Mouse (Mus musculus): ENCODE measurements around the gene Nenf. TPM values are rescaled to one million over a fixed set of nuclear protein-coding genes. Genes with fewer than 3 reads are reported as not detected.

The Nenf gene
- polyA plus RNA-seq, 1 experiment from 2014 or later = 70.5 TPM

DNA sequence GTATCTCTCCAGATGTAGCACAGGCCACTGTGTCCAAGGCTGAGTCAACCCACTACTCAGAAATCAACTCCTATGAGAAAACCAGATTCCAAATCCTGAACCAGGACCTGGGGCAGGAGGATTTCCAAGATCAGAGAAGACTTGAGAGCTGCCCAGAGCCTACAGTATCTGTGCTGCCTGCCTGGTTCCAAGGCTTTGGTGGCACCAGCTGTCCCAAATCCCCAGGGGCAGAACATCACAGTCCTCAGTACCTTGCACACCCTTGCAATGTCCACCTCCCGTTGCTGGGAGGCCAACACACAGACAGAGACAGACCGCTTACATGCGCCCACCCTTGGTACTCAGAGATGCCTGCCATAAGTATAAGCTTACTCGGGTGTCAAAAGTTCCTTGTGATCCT, 19.7 kb downstream of the Nenf start:
- Histone ChIP-seq H3K4me3 (ENCODE audit: low read depth, low read length) (no peak overlapping the region), H3K4me1 (ENCODE audit: control insufficient read depth, insufficient read depth, low read length) (no peaks in the 10 kb centered on the region), H3K27me3 (ENCODE audit: control insufficient read depth, insufficient read depth, low read length) (no peaks in the 10 kb centered on the region), H3K36me3 (ENCODE audit: control insufficient read depth, insufficient read depth, low read length) (no peaks in the 10 kb centered on the region), H3K27ac (ENCODE audit: low read depth, low read length) (no peak overlapping the region), H3K4me2 (no peak overlapping the region), H3K9me3 (ENCODE audit: control insufficient read depth, low read length) (no peaks in the 10 kb centered on the region), H3K9ac (ENCODE audit: low read length) (no peak overlapping the region)
- ATAC-seq (ENCODE audit: low FRiP score) (no peak), DNase-seq (ENCODE audit: low spot score, missing footprints) (peak; percentile 79)
- WGBS = 88% methylated on average over 4 of the region's 4 CpGs

GRCm38 (mm10) chr1:191296445-191296844, 21.5 kb downstream of the Nenf start:
- DNase-seq (ENCODE audit: low spot score, missing footprints) (peak; percentile 28), ATAC-seq (ENCODE audit: low FRiP score) (no peak)
- H3K9ac ChIP-seq (ENCODE audit: low read length) = no peak overlapping the region
- no peaks in the 10 kb centered on the region for H3K9me3 ChIP-seq (ENCODE audit: control insufficient read depth, low read length)
- H3K36me3 ChIP-seq (ENCODE audit: control insufficient read depth, insufficient read depth, low read length) = no peaks in the 10 kb centered on the region
- WGBS = 75% methylated on average over 5 of the region's 5 CpGs
- H3K4me2 ChIP-seq = no peak overlapping the region
- no peak overlapping the region for H3K4me3 ChIP-seq (ENCODE audit: low read depth, low read length)
- no peaks in the 10 kb centered on the region for H3K4me1 ChIP-seq (ENCODE audit: control insufficient read depth, insufficient read depth, low read length)
- no peaks in the 10 kb centered on the region for H3K27me3 ChIP-seq (ENCODE audit: control insufficient read depth, insufficient read depth, low read length)
- H3K27ac ChIP-seq (ENCODE audit: low read depth, low read length) = no peak overlapping the region

DNA sequence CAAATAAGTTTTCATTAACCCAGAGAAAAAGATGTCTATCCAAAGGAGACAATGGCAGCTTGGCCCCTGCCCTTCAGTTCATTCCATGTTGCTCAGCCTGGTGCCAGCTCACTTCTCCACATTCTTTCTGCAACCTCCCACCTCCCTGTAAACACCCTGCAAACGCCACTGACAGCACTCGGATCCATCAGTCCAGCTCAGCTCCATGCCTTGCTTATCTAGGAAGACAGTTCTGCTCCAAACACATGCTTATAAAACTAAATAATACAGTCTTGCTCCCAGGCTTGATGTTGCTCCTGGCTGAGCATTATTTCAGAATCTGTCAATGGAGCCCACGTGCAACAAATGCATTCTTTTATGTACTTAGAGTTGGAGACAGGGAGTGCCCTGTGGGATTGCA, 22.2 kb downstream of the Nenf start:
- Histone ChIP-seq H3K4me1 (ENCODE audit: control insufficient read depth, insufficient read depth, low read length) (no peaks in the 10 kb centered on the region), H3K9me3 (ENCODE audit: control insufficient read depth, low read length) (no peaks in the 10 kb centered on the region), H3K4me3 (ENCODE audit: low read depth, low read length) (no peak overlapping the region), H3K4me2 (no peak overlapping the region), H3K27ac (ENCODE audit: low read depth, low read length) (no peak overlapping the region), H3K27me3 (ENCODE audit: control insufficient read depth, insufficient read depth, low read length) (no peaks in the 10 kb centered on the region), H3K36me3 (ENCODE audit: control insufficient read depth, insufficient read depth, low read length) (no peaks in the 10 kb centered on the region), H3K9ac (ENCODE audit: low read length) (no peak overlapping the region)
- ATAC-seq (ENCODE audit: low FRiP score) (no peak), DNase-seq (ENCODE audit: low spot score, missing footprints) (peak; percentile 59)
- WGBS = 54% methylated on average over 3 of the region's 3 CpGs

DNA sequence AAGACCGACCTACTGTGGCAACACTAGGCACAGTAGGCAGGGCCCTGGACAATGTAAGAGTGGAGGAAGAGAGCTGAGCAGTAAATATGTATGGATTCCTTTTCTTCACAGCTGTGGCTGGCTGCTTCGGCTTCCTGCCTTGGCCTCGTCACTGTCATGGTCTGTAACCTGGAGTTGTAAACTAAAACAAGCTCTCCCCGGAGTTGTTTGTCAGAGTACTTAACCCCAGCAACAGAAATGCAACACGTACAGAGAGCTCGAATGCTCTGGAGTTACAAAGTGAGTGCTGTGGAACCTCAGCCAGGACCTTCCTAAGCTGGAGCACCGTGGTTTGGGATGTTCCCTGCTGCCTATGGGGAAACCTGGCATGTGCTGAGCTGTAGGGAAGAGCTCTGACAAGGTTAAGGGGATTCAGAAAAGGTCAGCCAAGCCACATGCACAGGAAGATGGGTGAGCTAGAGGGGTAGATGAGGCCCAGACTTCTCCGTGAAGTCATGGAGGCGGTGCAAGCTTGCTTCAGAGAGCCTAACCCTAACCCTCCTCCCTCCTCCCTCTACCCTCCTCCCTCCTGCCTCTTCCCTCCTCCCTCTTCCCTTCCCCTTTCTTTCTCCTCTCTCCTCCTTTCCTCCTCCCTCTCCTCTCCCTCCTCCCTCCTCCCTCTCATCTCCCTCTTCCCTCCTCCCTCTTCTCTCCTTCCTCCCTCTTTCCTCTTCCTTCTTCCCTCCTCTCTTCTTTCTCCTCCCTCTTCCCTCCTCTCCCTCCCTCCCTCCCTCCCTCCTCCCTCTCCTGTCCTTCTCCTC, 23.8 kb downstream of the Nenf start:
- Histone ChIP-seq H3K4me3 (ENCODE audit: low read depth, low read length) (no peak overlapping the region), H3K27me3 (ENCODE audit: control insufficient read depth, insufficient read depth, low read length) (no peaks in the 10 kb centered on the region), H3K9me3 (ENCODE audit: control insufficient read depth, low read length) (no peaks in the 10 kb centered on the region), H3K36me3 (ENCODE audit: control insufficient read depth, insufficient read depth, low read length) (no peaks in the 10 kb centered on the region), H3K4me1 (ENCODE audit: control insufficient read depth, insufficient read depth, low read length) (no peaks in the 10 kb centered on the region), H3K9ac (ENCODE audit: low read length) (no peak overlapping the region), H3K4me2 (no peak overlapping the region), H3K27ac (ENCODE audit: low read depth, low read length) (no peak overlapping the region)
- no peak for ATAC-seq (ENCODE audit: low FRiP score)
- DNase-seq (ENCODE audit: low spot score, missing footprints) = peak; percentile 77
- WGBS = 74% methylated on average over 9 of the region's 9 CpGs

DNA sequence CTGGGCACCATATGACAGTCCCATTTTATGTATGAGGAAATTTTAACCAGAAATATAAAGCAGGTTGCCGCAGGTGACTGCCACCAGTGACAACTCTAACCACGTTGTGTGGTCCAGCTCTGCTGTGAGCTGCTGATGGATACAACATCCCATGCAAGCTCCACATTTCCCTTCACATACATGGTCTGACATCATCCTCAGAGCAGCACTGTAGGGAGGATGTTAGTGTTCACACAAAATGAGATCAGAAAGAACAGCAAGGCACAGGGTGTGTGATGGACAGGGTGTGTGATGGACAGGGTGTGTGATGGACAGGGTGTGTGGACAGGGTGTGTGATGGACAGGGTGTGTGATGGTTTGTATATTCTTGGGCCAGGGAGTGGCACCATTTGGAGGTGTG, 24.9 kb downstream of the Nenf start:
- no peak overlapping the region for H3K4me3 ChIP-seq (ENCODE audit: low read depth, low read length)
- no peaks in the 10 kb centered on the region for H3K4me1 ChIP-seq (ENCODE audit: control insufficient read depth, insufficient read depth, low read length)
- H3K36me3 ChIP-seq (ENCODE audit: control insufficient read depth, insufficient read depth, low read length) = no peaks in the 10 kb centered on the region
- no peak overlapping the region for H3K27ac ChIP-seq (ENCODE audit: low read depth, low read length)
- H3K27me3 ChIP-seq (ENCODE audit: control insufficient read depth, insufficient read depth, low read length) = no peaks in the 10 kb centered on the region
- no peak overlapping the region for H3K4me2 ChIP-seq
- 86% methylated on average over 2 of the region's 2 CpGs for WGBS
- H3K9ac ChIP-seq (ENCODE audit: low read length) = no peak overlapping the region
- H3K9me3 ChIP-seq (ENCODE audit: control insufficient read depth, low read length) = no peaks in the 10 kb centered on the region
- no peak for DNase-seq (ENCODE audit: low spot score, missing footprints)
- ATAC-seq (ENCODE audit: low FRiP score) = no peak

- WGBS = 78% methylated on average over 5 of the region's 5 CpGs
- no peak overlapping the region for H3K27ac ChIP-seq (ENCODE audit: low read depth, low read length)
Measured at GRCm38 (mm10) chr1:191292348-191292747, 25.6 kb downstream of the Nenf start.

GRCm38 (mm10) chr1:191288762-191289161, 29.2 kb downstream of the Nenf start:
- no peak overlapping the region for H3K4me2 ChIP-seq
- no peaks in the 10 kb centered on the region for H3K36me3 ChIP-seq (ENCODE audit: control insufficient read depth, insufficient read depth, low read length)
- H3K9ac ChIP-seq (ENCODE audit: low read length) = no peak overlapping the region
- WGBS = 33% methylated on average over 8 of the region's 8 CpGs
- no peak overlapping the region for H3K4me3 ChIP-seq (ENCODE audit: low read depth, low read length)
- no peaks in the 10 kb centered on the region for H3K4me1 ChIP-seq (ENCODE audit: control insufficient read depth, insufficient read depth, low read length)
- no peaks in the 10 kb centered on the region for H3K9me3 ChIP-seq (ENCODE audit: control insufficient read depth, low read length)
- H3K27ac ChIP-seq (ENCODE audit: low read depth, low read length) = no peak overlapping the region
- DNase-seq (ENCODE audit: low spot score, missing footprints) = peak; percentile 84
- H3K27me3 ChIP-seq (ENCODE audit: control insufficient read depth, insufficient read depth, low read length) = no peaks in the 10 kb centered on the region
- no peak for ATAC-seq (ENCODE audit: low FRiP score)

More at GRCm38 (mm10) chr1:191292348-191292747, 25.6 kb downstream of the Nenf start:
- no peaks in the 10 kb centered on the region for H3K4me1 ChIP-seq (ENCODE audit: control insufficient read depth, insufficient read depth, low read length)
- H3K27me3 ChIP-seq (ENCODE audit: control insufficient read depth, insufficient read depth, low read length) = no peaks in the 10 kb centered on the region
- H3K4me3 ChIP-seq (ENCODE audit: low read depth, low read length) = no peak overlapping the region
- no peak overlapping the region for H3K4me2 ChIP-seq
- H3K9me3 ChIP-seq (ENCODE audit: control insufficient read depth, low read length) = no peaks in the 10 kb centered on the region
- no peak overlapping the region for H3K9ac ChIP-seq (ENCODE audit: low read length)
- no peak for DNase-seq (ENCODE audit: low spot score, missing footprints)
- no peak for ATAC-seq (ENCODE audit: low FRiP score)
- no peaks in the 10 kb centered on the region for H3K36me3 ChIP-seq (ENCODE audit: control insufficient read depth, insufficient read depth, low read length)

GRCm38 (mm10) chr1:191284502-191284901, 33.5 kb downstream of the Nenf start:
- DNase-seq (ENCODE audit: low spot score, missing footprints) = peak; percentile 75
- Histone ChIP-seq H3K27me3 (ENCODE audit: control insufficient read depth, insufficient read depth, low read length) (no peaks in the 10 kb centered on the region), H3K4me2 (no peak overlapping the region), H3K9me3 (ENCODE audit: control insufficient read depth, low read length) (no peaks in the 10 kb centered on the region), H3K4me3 (ENCODE audit: low read depth, low read length) (no peak overlapping the region), H3K27ac (ENCODE audit: low read depth, low read length) (no peak overlapping the region), H3K36me3 (ENCODE audit: control insufficient read depth, insufficient read depth, low read length) (no peaks in the 10 kb centered on the region), H3K9ac (ENCODE audit: low read length) (no peak overlapping the region), H3K4me1 (ENCODE audit: control insufficient read depth, insufficient read depth, low read length) (no peaks in the 10 kb centered on the region)
- no peak for ATAC-seq (ENCODE audit: low FRiP score)
- WGBS = 89% methylated on average over 8 of the region's 8 CpGs

DNA sequence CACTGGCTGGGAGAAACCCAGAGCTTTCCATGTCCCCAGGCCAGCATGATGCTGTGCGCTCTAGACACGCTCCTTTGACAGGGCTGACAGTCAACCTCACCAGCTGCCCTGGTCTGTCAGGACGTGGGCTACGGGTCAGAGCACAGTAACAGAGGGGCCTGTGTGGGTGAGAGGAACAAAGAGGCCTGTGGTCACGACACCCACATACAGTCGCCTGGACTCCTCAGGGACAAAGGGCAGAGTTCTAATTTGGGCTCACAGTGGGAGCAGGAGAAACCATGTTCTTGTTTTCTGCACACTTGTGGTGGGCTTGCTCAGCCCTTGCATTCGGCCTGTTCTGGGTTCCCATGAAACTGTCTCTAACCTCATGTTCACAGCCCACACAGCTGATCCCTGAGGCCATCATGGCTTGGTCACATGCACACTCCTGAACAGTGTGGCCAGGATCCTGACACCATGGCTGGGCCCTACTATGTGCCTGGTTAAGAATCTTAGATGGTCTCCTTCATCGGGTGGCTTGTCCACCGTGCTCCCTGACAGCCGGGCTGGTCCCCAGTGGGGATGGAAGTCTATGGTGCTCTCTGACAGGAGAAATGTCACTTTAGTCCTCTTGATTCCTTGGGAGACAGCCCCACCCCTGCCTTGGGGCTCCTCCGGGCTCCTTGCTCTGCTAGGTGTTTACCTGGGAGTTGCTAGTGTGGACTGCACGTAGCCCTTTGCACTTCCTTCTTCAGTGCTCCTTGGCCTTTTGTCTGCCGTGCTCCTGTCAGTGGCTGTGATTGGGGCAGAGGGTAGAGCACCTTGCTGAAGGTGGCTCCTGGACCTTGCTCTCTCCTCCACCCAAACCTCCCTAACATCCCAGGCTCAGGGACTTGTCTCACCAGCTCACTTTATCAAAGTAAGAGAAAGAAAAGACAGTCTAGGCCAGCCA, 34.6 kb downstream of the Nenf start:
- 81% methylated on average over 13 of the region's 13 CpGs for WGBS
- no peaks in the 10 kb centered on the region for H3K4me1 ChIP-seq (ENCODE audit: control insufficient read depth, insufficient read depth, low read length)
- DNase-seq (ENCODE audit: low spot score, missing footprints) (peak; percentile 79), ATAC-seq (ENCODE audit: low FRiP score) (no peak)
- H3K27ac ChIP-seq (ENCODE audit: low read depth, low read length) = no peak overlapping the region
- no peaks in the 10 kb centered on the region for H3K9me3 ChIP-seq (ENCODE audit: control insufficient read depth, low read length)
- no peaks in the 10 kb centered on the region for H3K36me3 ChIP-seq (ENCODE audit: control insufficient read depth, insufficient read depth, low read length)
- H3K9ac ChIP-seq (ENCODE audit: low read length) = no peak overlapping the region
- no peak overlapping the region for H3K4me2 ChIP-seq
- H3K4me3 ChIP-seq (ENCODE audit: low read depth, low read length) = no peak overlapping the region
- H3K27me3 ChIP-seq (ENCODE audit: control insufficient read depth, insufficient read depth, low read length) = no peaks in the 10 kb centered on the region

Data from midbrain, embryonic 11.5 days (tissue).